Mouse (Mus musculus): ENCODE measurements around the gene Fbn1. TPM values are rescaled to one million over a fixed set of nuclear protein-coding genes. Genes with fewer than 3 reads are reported as not detected.

Fbn1 gene
- total and polyA plus RNA-seq, 3 experiments: 0.04 to 0.17 (median 0.09) TPM

GRCm38 (mm10) chr2:125251781-125252180 lies 256.0 kb downstream of the Fbn1 start:
- no peak overlapping the region for H3K4me3 ChIP-seq (replicated peaks in 1 of 3; ENCODE audit: low read depth in 2 of 3, low read length in 2 of 3, poor library complexity in 1 of 3)
- H3K79me2 ChIP-seq (replicated peaks; ENCODE audit: control insufficient read depth, extremely low read depth, insufficient read depth, poor library complexity, severe bottlenecking): peaks cover 78% of the 10 kb centered on the region
- no peak for DNase-seq (ENCODE audit: extremely low read depth)
- H3K4me1 ChIP-seq (ENCODE audit: control insufficient read depth in 1 of 2, insufficient read depth in 2 of 2): peaks cover 4 to 24% of the 10 kb centered on the region in 2 experiments; a peak in 2 of 4 replicates
- no peak overlapping the region for H3K27ac ChIP-seq (ENCODE audit: insufficient read depth, low read depth)
- H3K36me3 ChIP-seq (replicated peaks in 1 of 2; ENCODE audit: control insufficient read depth in 1 of 2, insufficient read depth in 1 of 2, low read length in 1 of 2): peaks cover 46 to 64% of the 10 kb centered on the region in 2 experiments
- H3K9me3 ChIP-seq (replicated peaks; ENCODE audit: low read length): peaks cover 3% of the 10 kb centered on the region
- no peaks in the 10 kb centered on the region for H3K27me3 ChIP-seq (replicated peaks)
- dilution Hi-C loops (cut with MboI; ENCODE audit: extremely low pct_ligation_motif_present, extremely low pct_unique_long_range_greater_than_20kb, low sequenced_read_pairs): no loop called here
- H3K9ac ChIP-seq (ENCODE audit: insufficient read depth, low read depth): no peak overlapping the region; the same call in 1 of the 2 replicates
- in situ Hi-C loops (cut with MboI; ENCODE audit: low pct_ligation_motif_present, low pct_unique_long_range_greater_than_20kb, low sequenced_read_pairs): no loop called here
- H3K4me2 ChIP-seq (ENCODE audit: insufficient read depth, low read depth, poor library complexity, severe bottlenecking): no peak overlapping the region; the same call in 1 of the 2 replicates
- TF ChIP-seq SIN3A (IDR thresholded peaks at IDR 0.05; ENCODE audit: low read length): no peak
- TF ChIP-seq CTCF (conservative IDR thresholded peaks at IDR 0.05 in 1 of 2, IDR thresholded peaks at IDR 0.05 in 1 of 2; ENCODE audit: low read depth in 2 of 2, low read length in 2 of 2): peak in 1 of 2 experiments; percentile 55; a peak in 3 of 4 replicates
- TF ChIP-seq JUN (IDR thresholded peaks at IDR 0.05; ENCODE audit: insufficient read depth, low read depth, low read length): no peak

Other genes starting within 250 kb of the Fbn1 start
- gene Gm9913, start 2.9 kb downstream of the Fbn1 start, total RNA-seq (2012; rRNA removed): not detected in 2 replicates
- gene Gm9913, start 2.9 kb downstream of the Fbn1 start, total RNA-seq (2014; rRNA removed): not detected in 2 replicates
- gene Gm9913, start 2.9 kb downstream of the Fbn1 start, polyA plus RNA-seq (2012; ENCODE audit: insufficient read length, low read depth): not detected in 2 replicates
- gene Cep152, start 117.1 kb upstream of the Fbn1 start, total RNA-seq (2012; rRNA removed): 8.9 and 10.2 TPM in 2 replicates
- gene Cep152, start 117.1 kb upstream of the Fbn1 start, total RNA-seq (2014; rRNA removed): 7.4 and 7.7 TPM in 2 replicates
- 8.4 and 8.8 TPM in 2 replicates for gene Cep152, start 117.1 kb upstream of the Fbn1 start, polyA plus RNA-seq (2012; ENCODE audit: insufficient read length, low read depth)
- gene Eid1, start 165.1 kb upstream of the Fbn1 start, total RNA-seq (2012; rRNA removed): 15.4 and 17.0 TPM in 2 replicates
- gene Eid1, start 165.1 kb upstream of the Fbn1 start, total RNA-seq (2014; rRNA removed): 39.8 and 43.2 TPM in 2 replicates
- gene Eid1, start 165.1 kb upstream of the Fbn1 start, polyA plus RNA-seq (2012; ENCODE audit: insufficient read length, low read depth): 20.4 and 22.7 TPM in 2 replicates
- 0.97 and 1.1 TPM in 2 replicates for gene Shc4, start 216.2 kb upstream of the Fbn1 start, total RNA-seq (2012; rRNA removed)
- 0.21 and 0.23 TPM in 2 replicates for gene Shc4, start 216.2 kb upstream of the Fbn1 start, total RNA-seq (2014; rRNA removed)
- gene Shc4, start 216.2 kb upstream of the Fbn1 start, polyA plus RNA-seq (2012; ENCODE audit: insufficient read length, low read depth): 0.10 and 0.37 TPM in 2 replicates